Mouse (Mus musculus) cerebellum, adult 2 months (tissue): ENCODE measurements around the gene Zfp697.

ENCODE experiments used
- CTCF ChIP-seq: fragments of 200-500 bp; IDR thresholded peaks from 2 replicates; pipeline ENCODE4 v1.5.1; 2011; ENCODE audit warnings: low read depth, mild to moderate bottlenecking, control low read depth, low read length, moderate library complexity, borderline replicate concordance; ENCODE audit not compliant: insufficient read depth
- POLR2A ChIP-seq: fragments of 200-500 bp; IDR thresholded peaks from 2 replicates; pipeline ENCODE4 v1.6.1; 2011; ENCODE audit warnings: low read length, control low read depth, borderline replicate concordance; ENCODE audit not compliant: insufficient read depth

DNA sequence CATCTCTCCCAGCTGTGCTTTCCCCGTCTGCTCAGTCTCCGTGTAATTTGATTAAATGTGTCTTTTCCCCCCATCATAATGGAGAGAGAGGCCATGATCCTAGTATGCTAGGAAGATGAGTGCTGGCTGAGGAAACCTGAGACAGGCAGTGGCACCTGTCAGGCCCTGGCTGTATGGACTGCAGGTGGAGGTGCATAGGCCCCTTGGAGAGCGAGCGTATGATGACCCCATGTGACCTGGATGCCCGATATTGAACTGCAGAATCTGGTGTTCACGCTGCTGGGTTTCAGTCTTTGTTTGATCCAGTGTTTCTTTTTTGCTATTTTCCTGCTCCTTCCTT is 26.3 kb upstream of the Zfp697 start:
- TF ChIP-seq POLR2A: no peak
- TF ChIP-seq CTCF: no peak
